Mouse (Mus musculus) kidney, adult 8-10 months (tissue): Measurements from ENCODE around the gene 2700049A03Rik.
"Not testable (repeated sequence)": the region's sequence is repeated elsewhere in the genome, so short reads cannot be mapped to it uniquely, and the experiment has no call there.

Experiments used
- DNase-seq, 2 experiments: peaks; one replicate each; pipeline ENCODE4 v3.0.0; 2022

Gene 2700049A03Rik

GRCm38 (mm10) chr12:71136130-71136973, at the start of gene 2700049A03Rik, which contains the start of gene Timm9:
Gene 2700049A03Rik (plus strand): TSS chr12:71136848.
Gene Timm9 (minus strand): TSS chr12:71136684.
- DNase-seq, result peak; percentile 75 to 77

DNA sequence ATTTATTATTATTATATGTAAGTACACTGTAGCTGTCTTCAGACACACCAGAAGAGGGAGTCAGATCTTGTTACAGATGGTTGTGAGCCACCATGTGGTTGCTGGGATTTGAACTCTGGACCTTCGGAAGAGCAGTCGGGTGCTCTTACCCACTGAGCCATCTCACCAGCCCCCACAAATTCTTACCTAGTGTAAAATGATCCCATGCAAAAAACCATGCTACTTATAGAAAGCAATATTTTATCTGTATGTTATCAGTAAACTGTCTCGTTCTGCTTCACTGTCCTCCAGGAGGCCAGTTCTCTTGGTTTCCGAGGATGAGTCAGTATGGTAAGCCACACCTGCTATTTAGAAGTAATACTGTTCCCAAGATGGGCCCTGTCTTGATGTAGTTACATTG, 32.4 kb upstream of the 2700049A03Rik start:
- DNase-seq, result not testable (repeated sequence)

DNA sequence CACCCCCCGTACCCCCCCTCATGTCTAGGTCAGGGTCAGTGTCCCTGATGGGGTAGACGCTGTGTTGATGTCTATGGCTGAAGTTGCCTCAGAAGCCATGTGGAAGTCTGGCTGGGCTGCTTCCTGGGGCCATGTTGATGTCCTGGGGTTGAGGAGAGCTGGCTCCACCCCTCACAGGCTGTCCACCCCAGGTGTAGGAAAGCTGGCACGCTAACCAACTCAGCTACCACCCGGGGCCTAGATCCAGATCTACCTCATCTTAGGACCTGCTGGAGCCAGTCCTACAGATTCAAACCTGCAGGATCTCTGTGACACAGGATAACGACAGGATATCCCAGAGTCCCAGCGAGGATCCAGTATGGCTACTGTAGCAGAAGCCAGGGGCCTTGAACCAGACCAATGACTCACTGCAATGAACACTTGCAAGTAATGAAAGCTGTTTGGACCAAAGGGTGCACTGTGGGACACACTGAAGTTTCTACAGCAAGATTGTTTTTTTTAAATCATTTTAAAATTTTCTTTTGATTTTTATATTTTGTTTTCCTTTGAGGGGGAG, 29.4 kb upstream of the 2700049A03Rik start:
- no peak for DNase-seq

DNA sequence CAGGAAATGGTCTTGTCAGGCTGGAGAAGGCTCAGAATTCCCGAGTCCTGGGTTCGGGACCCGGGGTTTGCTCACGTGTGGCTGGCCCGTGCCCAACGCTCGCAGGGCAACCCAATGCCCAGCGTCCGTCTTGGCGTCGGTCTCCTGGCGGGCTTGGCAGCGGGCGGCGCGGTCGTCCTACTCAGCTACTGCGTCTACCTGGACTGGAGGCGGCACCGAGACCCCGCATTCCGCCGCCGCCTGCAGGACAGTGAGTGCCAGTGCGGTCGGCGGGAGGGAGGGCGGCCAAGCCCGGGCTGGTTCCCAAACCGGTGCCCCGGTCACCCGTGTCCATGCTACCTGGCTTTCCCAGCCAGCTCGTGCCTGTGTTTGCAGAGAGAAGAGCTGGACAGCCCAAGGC, 25.3 kb upstream of the 2700049A03Rik start, which contains the start of gene Tomm20l:
Tomm20l (plus strand) TSS at position 98 of the 400 bp plus-strand sequence.
- DNase-seq, result peak; percentile 64 to 68

- no peak for DNase-seq
These were observed 23.6 kb upstream of the 2700049A03Rik start for GRCm38 (mm10) chr12:71113074-71113473.

- peak; percentile 52 to 62 for DNase-seq
These were observed 22.9 kb upstream of the 2700049A03Rik start for GRCm38 (mm10) chr12:71113675-71114288.

- no peak for DNase-seq
These were observed 20.2 kb upstream of the 2700049A03Rik start for GRCm38 (mm10) chr12:71116411-71116810.

DNA sequence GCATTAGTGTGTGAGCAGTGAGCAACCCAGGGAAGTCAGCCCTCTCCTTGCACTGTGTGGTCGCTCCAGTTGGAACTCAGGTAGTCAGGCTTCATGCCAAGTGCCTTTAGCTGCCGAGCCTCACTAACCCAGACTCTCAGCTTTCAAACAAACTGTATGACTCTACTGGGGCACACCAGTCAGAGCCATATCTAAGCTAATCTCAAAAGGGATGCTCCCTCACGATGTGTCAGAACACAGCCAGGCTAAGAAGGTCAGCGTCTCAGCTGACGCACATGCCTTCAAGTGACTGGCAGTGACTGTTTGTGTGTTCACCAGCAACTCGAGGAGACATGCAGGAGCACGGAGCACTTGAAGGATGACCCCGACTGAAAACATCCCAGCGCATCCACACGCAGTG, 13.9 kb upstream of the 2700049A03Rik start:
- DNase-seq, result no peak

DNA sequence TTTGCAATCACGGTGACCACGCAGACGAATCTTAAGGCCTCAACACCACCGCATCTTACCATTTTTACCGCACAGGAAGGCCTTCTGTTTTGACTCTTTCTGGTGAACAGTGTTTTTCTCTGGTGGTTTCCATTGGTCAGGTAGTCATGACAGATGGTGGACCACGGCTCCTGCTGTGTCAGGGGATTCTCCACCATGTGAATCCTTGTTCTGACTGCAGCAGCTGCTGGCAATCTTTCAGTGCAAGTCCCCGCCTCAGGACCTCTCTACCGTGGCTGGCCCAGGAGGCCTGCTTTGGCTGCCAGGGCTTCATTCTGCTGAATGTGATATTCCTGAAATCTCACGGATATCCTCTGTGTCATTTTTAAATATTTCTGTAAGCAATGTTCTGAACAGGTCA, 13.4 kb upstream of the 2700049A03Rik start:
- no peak for DNase-seq

DNA sequence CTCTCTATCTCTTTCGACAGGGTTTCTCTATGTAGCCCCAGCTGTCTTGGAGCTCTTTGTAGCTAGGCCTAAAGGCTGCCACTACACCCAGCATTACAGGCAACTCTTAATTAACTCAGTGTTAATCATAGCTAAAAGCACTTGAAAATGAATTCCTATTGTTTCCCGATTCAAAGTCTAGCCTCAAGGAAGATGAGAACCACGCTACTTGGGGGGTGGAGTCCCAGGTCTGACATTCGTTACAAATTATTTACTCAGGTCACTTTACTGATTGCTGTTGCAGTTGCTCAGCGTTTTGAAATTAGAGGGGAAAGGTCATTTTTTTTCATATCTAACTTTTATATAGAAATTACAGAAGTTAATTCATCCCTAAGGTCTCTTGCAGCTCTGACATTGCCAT, 1.1 kb upstream of the 2700049A03Rik start:
- peak; percentile 18 to 45 for DNase-seq

DNA sequence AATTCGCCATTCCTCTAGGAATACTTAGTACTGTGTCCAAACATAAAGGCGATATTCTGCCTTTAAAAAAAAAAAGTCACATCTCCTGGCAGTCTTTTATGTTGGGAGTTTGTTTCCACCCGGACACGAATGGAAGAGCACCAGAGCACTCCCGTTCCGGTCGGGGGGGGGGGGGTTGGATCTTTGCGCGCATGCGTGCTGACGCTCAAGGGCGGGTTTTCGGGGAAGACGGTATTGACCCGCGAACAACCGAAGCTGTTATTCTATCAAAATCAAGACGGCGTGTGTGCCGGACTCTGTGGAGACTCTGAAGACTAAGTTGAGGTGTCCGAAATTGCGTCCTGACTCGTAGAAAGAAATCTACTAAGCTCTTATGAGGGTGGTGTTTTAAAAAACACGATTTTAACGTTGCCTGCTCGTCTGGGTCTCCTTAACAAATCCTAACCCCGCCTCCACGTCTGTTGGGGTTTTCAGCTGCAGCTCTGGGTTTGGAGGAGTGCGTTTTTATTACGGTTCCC, 385 bp downstream of the 2700049A03Rik start:
- peak; percentile 67 to 79 for DNase-seq

DNA sequence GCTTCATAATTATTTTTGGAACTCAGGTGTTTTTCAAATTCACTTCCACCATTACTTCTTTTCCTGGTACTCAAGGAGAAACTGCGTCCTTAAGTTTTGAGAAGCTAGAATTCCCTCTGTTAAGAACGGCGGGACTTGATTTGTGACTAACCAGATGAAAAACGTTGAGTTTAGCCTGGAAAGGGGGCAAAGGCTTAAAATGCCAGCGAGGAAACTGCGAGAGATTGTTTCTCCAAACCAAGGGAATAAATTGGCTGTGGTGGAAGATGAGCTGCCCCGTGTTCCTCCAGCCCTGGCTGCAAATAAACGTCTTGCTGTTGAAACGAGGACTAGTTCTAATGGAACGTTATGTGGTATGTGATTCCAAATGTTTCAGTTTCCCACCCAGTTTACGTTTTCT, 1.0 kb downstream of the 2700049A03Rik start:
- no peak for DNase-seq

DNA sequence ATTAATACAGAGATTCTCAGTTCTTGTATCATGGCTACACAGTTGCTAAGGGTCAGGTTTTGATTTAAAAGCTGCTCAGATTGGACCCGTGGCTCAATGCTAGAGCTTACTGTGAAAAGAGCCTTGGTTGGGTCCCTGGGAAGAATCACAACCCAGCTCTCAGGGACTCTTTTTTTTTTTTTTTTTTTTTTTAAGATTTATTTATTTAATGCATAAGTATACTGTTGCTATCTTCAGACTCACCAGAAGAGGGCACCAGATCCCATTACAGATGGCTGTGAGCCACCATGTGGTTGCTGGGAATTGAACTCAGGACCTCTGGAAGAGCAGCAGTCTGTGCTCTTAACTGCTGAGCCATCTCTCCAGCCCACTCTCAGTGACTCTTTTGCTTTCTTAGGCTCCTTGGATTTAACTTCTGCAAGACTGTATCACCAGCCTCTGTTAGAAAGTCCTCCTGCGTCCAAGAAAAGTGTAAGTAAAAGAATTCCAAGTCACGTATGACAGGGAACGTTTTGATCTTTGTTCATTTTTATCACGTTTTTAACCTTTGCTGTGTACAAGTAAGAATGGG, 2.7 kb downstream of the 2700049A03Rik start:
- no peak for DNase-seq

- no peak for DNase-seq
These were observed 4.5 kb downstream of the 2700049A03Rik start for GRCm38 (mm10) chr12:71141189-71141588.

DNA sequence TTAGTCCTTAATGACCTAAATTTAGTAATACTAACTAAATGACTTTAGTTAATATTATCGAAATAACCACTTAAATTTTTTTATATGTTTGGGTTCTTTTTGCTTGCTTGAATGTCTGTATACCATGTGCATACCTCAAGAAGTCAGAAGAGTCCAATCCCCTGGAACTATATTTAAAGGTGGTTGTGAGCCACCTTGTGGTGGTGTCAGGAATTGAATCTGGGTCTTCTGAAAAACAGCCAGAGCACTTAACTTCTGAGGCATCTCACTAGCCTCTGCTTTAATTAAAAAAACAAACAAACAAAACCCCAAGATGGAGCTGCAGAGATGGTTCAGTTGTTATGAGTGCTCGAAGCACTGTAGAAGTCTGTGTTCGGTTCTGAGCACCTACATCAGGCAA, 11.0 kb downstream of the 2700049A03Rik start:
- DNase-seq, result peak; percentile 26 to 62

DNA sequence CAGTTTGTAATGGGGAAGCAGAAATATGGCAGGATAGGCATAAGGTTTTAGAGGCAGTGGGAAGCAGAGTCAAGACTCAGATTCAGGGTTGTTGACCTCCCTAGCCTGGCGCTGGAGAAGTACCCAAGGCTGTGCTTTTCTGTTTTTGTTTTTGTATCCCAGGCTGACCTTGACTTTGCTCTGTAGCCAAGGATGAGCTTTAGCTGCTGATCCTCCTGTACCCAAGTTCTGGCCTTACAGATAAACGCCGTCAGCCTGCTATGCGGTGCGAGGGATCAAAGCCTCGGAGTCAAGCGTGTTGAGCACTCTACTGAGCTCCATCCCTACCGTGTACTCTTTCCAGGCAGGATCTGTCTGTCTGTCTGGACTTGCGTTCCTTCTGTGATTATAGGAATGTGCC, 12.2 kb downstream of the 2700049A03Rik start:
- DNase-seq, result no peak

GRCm38 (mm10) chr12:71149456-71149855, 12.8 kb downstream of the 2700049A03Rik start:
- DNase-seq, result no peak

GRCm38 (mm10) chr12:71150167-71150566, 13.5 kb downstream of the 2700049A03Rik start:
- DNase-seq, result no peak

GRCm38 (mm10) chr12:71154979-71155378, 18.3 kb downstream of the 2700049A03Rik start:
- DNase-seq, result no peak

DNA sequence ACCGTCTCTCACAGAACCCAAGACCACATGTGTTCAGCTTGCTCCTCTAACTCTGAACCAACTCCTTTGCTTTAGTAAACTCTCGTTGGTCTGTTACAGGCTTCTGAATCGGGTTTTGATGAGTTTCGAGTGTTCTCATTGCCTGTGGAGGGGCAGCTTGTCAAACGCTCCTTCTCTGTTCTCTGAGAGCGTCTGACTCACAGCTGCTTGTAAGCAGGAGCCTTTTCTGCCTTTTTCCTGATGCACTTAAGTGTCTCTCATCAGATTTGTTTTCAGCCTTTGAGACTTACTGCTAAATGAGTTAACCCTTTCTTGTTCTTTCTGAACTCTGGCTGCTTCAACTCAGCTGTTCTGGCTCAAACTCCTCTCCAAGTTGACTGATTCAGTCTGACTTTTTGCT, 21.3 kb downstream of the 2700049A03Rik start:
- DNase-seq, result no peak

DNA sequence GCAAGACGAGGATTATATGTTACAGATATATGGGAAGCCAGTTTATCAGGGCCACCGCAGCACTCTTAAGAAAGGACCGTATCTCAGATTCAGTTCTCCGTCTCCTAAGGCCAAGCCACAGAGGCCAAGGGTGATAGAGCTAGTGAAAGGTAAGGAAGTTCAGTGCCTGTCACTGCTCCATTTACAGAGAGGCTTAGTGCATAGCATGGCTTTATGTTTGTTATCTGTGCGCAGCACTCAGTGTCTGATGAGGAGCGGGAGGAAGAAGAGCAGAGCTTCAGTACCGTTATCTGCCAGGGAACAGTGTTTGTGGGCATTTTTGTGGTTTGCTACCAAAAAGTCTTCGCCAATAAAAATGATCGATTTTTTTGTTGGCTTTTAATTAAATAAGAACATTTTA, 27.8 kb downstream of the 2700049A03Rik start:
- DNase-seq, result no peak

GRCm38 (mm10) chr12:71169911-71170310, 33.3 kb downstream of the 2700049A03Rik start:
- no peak for DNase-seq

DNA sequence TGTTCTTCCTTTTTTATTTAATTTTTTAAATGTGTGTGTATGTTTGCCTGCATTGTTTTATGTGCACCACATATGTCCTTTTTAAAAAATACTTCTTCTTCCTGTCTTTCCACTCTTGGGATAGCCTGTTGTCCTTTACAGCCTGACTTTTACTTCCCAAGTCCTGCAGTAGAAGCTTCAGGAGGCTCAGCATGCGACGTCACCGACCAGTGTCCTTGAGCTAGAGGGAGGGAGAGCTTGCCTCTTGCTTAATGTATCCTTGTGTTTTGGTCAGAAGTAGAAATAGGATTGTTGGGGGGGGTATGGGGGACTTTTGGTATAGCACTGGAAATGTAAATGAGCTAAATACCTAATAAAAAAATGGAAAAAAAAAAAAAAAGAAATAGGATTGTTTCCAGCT, 47.1 kb downstream of the 2700049A03Rik start:
- DNase-seq, result no peak
